Mouse (Mus musculus) thymus, adult 18-20 months (tissue): ENCODE data around the gene Ube2d1.

Experiments used
- DNase-seq, 2 experiments: peaks; one replicate each; pipeline ENCODE4 v3.0.0; 2022; ENCODE audit warnings: mixed read lengths in 2 of 2

Gene Ube2d1

GRCm38 (mm10) chr10:71218228-71218892, 66.7 kb downstream of the Ube2d1 start:
- peak; percentile 14 to 24 for DNase-seq

- DNase-seq = no peak
These were observed 69.1 kb downstream of the Ube2d1 start for GRCm38 (mm10) chr10:71215996-71216395.
